Mouse (Mus musculus) neural tube, embryonic 14.5 days (tissue): ENCODE data around the gene Rmnd5b. TPM values are rescaled to one million over a fixed set of nuclear protein-coding genes. Genes with fewer than 3 reads are reported as not detected.
A peak's percentile ranks its signal among the peaks of the same experiment; 100 is the strongest.

ENCODE experiments used
- ATAC-seq: fragments of 200-750 bp; cut with Nextera tagmentation; 2 replicates; pipeline ENCODE4 v1.8.0; 2017; ENCODE audit warnings: low read depth, mild to moderate bottlenecking, moderate TSS enrichment, moderate library complexity
- H3K27ac ChIP-seq: fragments of 300-500 bp; sonication (generic); 2 replicates; pipeline ENCODE4 v1.5.1; 2014; ENCODE audit warnings: low read depth, mild to moderate bottlenecking, control low read depth, low read length, moderate library complexity, mixed read lengths
- H3K27me3 ChIP-seq: fragments of 300-500 bp; sonication (generic); 2 replicates; pipeline ENCODE4 v1.6.1; 2014; ENCODE audit warnings: low read length; ENCODE audit not compliant: control insufficient read depth, insufficient read depth
- H3K36me3 ChIP-seq: fragments of 300-500 bp; sonication (generic); 2 replicates; pipeline ENCODE4 v1.6.1; 2014; ENCODE audit warnings: low read length, mixed read lengths; ENCODE audit not compliant: control insufficient read depth, insufficient read depth
- H3K4me1 ChIP-seq: fragments of 300-500 bp; sonication (generic); 2 replicates; pipeline ENCODE4 v1.6.1; 2014; ENCODE audit warnings: low read length; ENCODE audit not compliant: control insufficient read depth, insufficient read depth
- H3K4me2 ChIP-seq: fragments of 300-500 bp; sonication (generic); 2 replicates; pipeline ENCODE4 v1.6.1; 2014; ENCODE audit warnings: mild to moderate bottlenecking, low read depth, low read length, control low read depth
- H3K4me3 ChIP-seq: fragments of 300-500 bp; sonication (generic); 2 replicates; pipeline ENCODE4 v1.5.1; 2014; ENCODE audit warnings: low read depth, low read length, control low read depth, mixed read lengths
- H3K9ac ChIP-seq: fragments of 300-500 bp; sonication (generic); replicated peaks from 2 replicates; pipeline ENCODE4 v1.6.1; 2014; ENCODE audit warnings: low read depth, mild to moderate bottlenecking, control low read depth, low read length, mixed read lengths
- H3K9me3 ChIP-seq: fragments of 300-500 bp; sonication (generic); 2 replicates; pipeline ENCODE4 v1.6.1; 2016; ENCODE audit warnings: low read length; ENCODE audit not compliant: control insufficient read depth
- WGBS: fragments of 180-500 bp; shearing (Covaris S2); extraction: QIAGEN DNeasy Blood & Tissue Kit; methylation state at CpG from one replicate; pipeline ENCODE4 v1.1.7; 2014; 5-methylcytosine and 5-hydroxymethylcytosine counted together
- polyA plus RNA-seq: library from polyadenylated mRNA; unstranded; fragments of >200 nt; fragmentation: Nextera tagmentation; extraction: Ambion mirVana; gene quantifications from 2 replicates; pipeline ENCODE4 v1.2.1, GENCODE M21; 2014

The Rmnd5b gene
- polyA plus RNA-seq, 1 experiment from 2014 or later, result 93.5 TPM

DNA sequence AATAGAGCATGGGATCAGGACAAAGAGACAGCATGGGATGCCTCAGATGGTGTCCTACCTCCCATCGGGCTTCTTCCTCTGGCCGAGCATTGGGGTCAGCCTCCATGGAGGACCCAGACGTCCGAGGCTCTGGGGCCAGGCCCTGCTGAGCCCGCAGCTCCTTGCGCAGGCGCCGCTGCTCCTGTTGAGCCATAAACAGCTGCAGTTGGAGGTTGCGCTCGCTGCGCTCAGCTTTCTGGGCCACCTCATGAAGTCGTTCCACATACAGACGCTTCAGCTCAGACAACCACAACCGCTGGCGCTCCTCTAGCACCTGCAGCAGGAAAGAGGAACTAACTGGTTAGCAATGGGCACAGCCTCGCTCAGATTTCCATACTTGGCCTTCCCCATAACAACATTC is 8.5 kb upstream of the Rmnd5b start:
- 72% methylated on average over 14 of the region's 16 CpGs for WGBS
- no peak for ATAC-seq

DNA sequence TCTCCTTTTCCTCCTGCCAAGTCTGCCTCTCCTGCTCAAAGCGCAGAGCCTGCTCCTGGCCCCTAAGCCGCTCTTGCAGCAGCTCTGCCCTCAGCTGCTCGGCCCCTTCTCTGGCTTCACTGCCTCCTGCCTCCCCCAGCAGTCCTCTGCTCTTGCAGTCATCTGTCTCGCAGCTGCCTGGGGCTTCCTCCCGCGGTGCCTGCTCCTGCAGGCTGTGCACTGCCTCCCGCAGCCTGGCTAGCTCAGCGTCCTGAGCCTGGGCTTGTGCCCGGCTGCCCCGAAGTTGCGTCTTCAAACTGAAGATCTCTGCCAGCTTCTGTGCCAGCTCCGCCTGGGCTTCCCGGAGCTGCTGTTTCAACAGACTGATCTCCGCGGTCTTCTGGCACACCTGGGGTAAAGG is 8.1 kb upstream of the Rmnd5b start:
- 63% methylated on average over 15 of the region's 15 CpGs for WGBS
- Histone ChIP-seq H3K9ac (no peak overlapping the region), H3K36me3 (no peaks in the 10 kb centered on the region)

More for the DNA sequence above, 8.5 kb upstream of the Rmnd5b start:
- Histone ChIP-seq H3K27me3 (no peaks in the 10 kb centered on the region), H3K4me2 (no peak overlapping the region), H3K36me3 (no peaks in the 10 kb centered on the region), H3K4me1 (peaks cover 6% of the 10 kb centered on the region; the same call in 1 of the 2 replicates), H3K9me3 (no peaks in the 10 kb centered on the region), H3K27ac (no peak overlapping the region), H3K4me3 (no peak overlapping the region), H3K9ac (no peak overlapping the region)

DNA sequence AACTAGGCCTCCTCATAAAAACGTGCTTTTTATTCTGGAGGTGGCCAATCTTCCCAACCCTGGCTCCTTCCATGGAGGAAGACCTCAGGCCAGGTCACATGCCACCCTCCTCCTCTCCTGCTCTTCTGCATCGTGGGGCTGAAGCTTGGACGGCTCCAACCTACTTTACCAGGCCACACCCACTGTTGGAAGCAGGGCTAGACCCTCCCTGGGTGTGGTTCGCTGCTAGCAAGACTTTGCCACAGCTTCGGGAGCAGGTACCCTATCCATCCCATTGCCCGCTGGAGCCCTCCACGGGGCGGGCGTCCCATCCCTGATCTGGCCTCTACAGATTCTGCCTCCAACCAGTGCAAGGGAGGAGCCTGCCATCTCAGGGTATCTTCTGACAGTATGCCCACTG is 7.5 kb upstream of the Rmnd5b start:
- no peaks in the 10 kb centered on the region for H3K36me3 ChIP-seq
- H3K27ac ChIP-seq, result no peak overlapping the region
- H3K4me3 ChIP-seq, result no peak overlapping the region
- no peak overlapping the region for H3K4me2 ChIP-seq
- ATAC-seq, result no peak
- WGBS, result 86% methylated on average over 9 of the region's 9 CpGs
- H3K9me3 ChIP-seq, result no peaks in the 10 kb centered on the region
- H3K27me3 ChIP-seq, result no peaks in the 10 kb centered on the region
- no peaks in the 10 kb centered on the region for H3K4me1 ChIP-seq
- no peak overlapping the region for H3K9ac ChIP-seq

More for the DNA sequence above, 8.1 kb upstream of the Rmnd5b start:
- H3K4me3 ChIP-seq, result no peak overlapping the region
- H3K9me3 ChIP-seq, result no peaks in the 10 kb centered on the region
- no peak overlapping the region for H3K27ac ChIP-seq
- no peak for ATAC-seq
- no peaks in the 10 kb centered on the region for H3K27me3 ChIP-seq
- no peak overlapping the region for H3K4me2 ChIP-seq
- H3K4me1 ChIP-seq, result peaks cover 2% of the 10 kb centered on the region; the same call in 1 of the 2 replicates

- H3K27ac ChIP-seq, result no peak overlapping the region
- H3K9me3 ChIP-seq, result no peaks in the 10 kb centered on the region
- no peak for ATAC-seq
- no peak overlapping the region for H3K4me2 ChIP-seq
- peaks cover 6% of the 10 kb centered on the region for H3K4me1 ChIP-seq
- H3K4me3 ChIP-seq, result no peak overlapping the region
- no peak overlapping the region for H3K9ac ChIP-seq
- WGBS, result 87% methylated on average over 7 of the region's 7 CpGs
- H3K27me3 ChIP-seq, result no peaks in the 10 kb centered on the region
- H3K36me3 ChIP-seq, result no peaks in the 10 kb centered on the region
Observed at GRCm38 (mm10) chr11:51640748-51641147, 5.1 kb upstream of the Rmnd5b start.

GRCm38 (mm10) chr11:51638497-51638896 is 2.8 kb upstream of the Rmnd5b start:
- Histone ChIP-seq H3K27me3 (no peaks in the 10 kb centered on the region), H3K4me3 (no peak overlapping the region), H3K36me3 (no peaks in the 10 kb centered on the region), H3K4me1 (peaks cover 16% of the 10 kb centered on the region), H3K9ac (no peak overlapping the region), H3K9me3 (no peaks in the 10 kb centered on the region), H3K27ac (no peak overlapping the region), H3K4me2 (no peak overlapping the region; the same call in 1 of the 2 replicates)
- WGBS, result 77% methylated on average over 5 of the region's 5 CpGs
- no peak for ATAC-seq

DNA sequence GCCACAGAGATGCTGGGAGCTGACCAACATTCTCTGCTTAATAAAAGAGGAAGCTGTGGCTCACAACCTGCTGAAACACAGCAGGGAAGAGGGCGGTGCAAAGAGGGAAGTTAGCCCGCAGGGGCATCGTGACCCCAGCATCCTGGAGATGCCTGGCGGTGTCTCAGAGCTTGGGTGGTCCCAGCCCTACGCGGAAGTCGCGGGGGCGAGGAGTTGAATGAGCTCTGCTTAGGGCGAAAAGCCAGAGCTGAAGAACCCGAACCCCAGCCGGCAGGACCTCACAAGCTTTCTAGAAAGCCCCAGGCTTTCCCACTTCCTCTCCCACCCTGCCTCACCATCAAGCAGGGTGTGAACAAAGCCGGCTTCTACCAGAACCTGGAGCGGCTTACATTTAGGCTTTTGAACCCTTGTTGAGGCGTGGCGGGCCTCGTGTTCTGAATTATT is 2.3 kb upstream of the Rmnd5b start:
- Histone ChIP-seq H3K4me1 (peaks cover 16% of the 10 kb centered on the region), H3K9me3 (no peaks in the 10 kb centered on the region), H3K9ac (no peak overlapping the region), H3K27ac (no peak overlapping the region), H3K4me2 (peak overlapping the region; percentile 20; the same call in 1 of the 2 replicates), H3K4me3 (no peak overlapping the region), H3K36me3 (no peaks in the 10 kb centered on the region), H3K27me3 (no peaks in the 10 kb centered on the region)
- no peak for ATAC-seq
- WGBS, result 3% methylated on average over 17 of the region's 17 CpGs

GRCm38 (mm10) chr11:51636323-51636684 is 608 bp upstream of the Rmnd5b start:
- 5% methylated on average over 6 of the region's 6 CpGs for WGBS
- no peaks in the 10 kb centered on the region for H3K36me3 ChIP-seq
- peak overlapping the region; percentile 76 for H3K4me3 ChIP-seq
- peak overlapping the region; percentile 75 for H3K4me2 ChIP-seq
- H3K4me1 ChIP-seq, result peaks cover 16% of the 10 kb centered on the region
- H3K27me3 ChIP-seq, result no peaks in the 10 kb centered on the region
- peak; percentile 42 for ATAC-seq
- peak overlapping the region; percentile 81 for H3K27ac ChIP-seq
- peak overlapping the region; percentile 72 for H3K9ac ChIP-seq
- no peaks in the 10 kb centered on the region for H3K9me3 ChIP-seq

DNA sequence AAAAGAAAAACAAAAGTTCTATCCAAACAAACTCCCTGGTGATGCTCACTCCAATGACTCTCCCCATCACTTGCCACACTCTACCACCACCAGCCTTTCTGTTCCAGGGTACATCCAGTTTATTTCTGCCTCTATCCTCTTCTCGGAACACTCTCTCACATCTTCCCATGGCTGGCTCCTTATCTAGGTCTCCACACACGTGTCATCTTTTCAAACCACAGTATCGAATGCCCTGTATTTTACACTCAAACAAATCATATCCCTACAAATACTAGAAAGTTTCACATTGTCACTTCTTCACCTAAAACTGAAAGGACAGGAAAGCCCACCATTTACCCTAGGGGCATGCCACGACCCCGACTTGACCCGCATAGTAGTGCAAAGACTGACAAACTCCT is 570 bp downstream of the Rmnd5b start:
- peak overlapping the region; percentile 72 for H3K9ac ChIP-seq
- H3K4me3 ChIP-seq, result peak overlapping the region; percentile 76
- H3K4me2 ChIP-seq, result peak overlapping the region; percentile 75
- peak overlapping the region; percentile 81 for H3K27ac ChIP-seq
- H3K36me3 ChIP-seq, result no peaks in the 10 kb centered on the region
- no peaks in the 10 kb centered on the region for H3K27me3 ChIP-seq
- WGBS, result 19% methylated on average over 6 of the region's 6 CpGs
- H3K4me1 ChIP-seq, result peaks cover 16% of the 10 kb centered on the region
- 0 out of 2 replicates have a peak, but pooled peaks have one; percentile 2 for ATAC-seq
- no peaks in the 10 kb centered on the region for H3K9me3 ChIP-seq

- no peak overlapping the region for H3K4me2 ChIP-seq
- 91% methylated on average over 3 of the region's 3 CpGs for WGBS
Observed at GRCm38 (mm10) chr11:51633721-51634120, 2.0 kb downstream of the Rmnd5b start.

More at GRCm38 (mm10) chr11:51633721-51634120, 2.0 kb downstream of the Rmnd5b start:
- peaks cover 16% of the 10 kb centered on the region for H3K4me1 ChIP-seq
- ATAC-seq, result no peak
- no peak overlapping the region for H3K9ac ChIP-seq
- 0 out of 2 replicates have a peak, but pooled peaks cover 5% of the 10 kb centered on the region for H3K36me3 ChIP-seq
- H3K27ac ChIP-seq, result no peak overlapping the region
- no peak overlapping the region for H3K4me3 ChIP-seq
- no peaks in the 10 kb centered on the region for H3K9me3 ChIP-seq
- H3K27me3 ChIP-seq, result no peaks in the 10 kb centered on the region
